Mouse (Mus musculus) forebrain, embryonic 11.5 days (tissue): ENCODE data around the gene Fndc7. TPM values are rescaled to one million over a fixed set of nuclear protein-coding genes. Genes with fewer than 3 reads are reported as not detected.

ENCODE experiments used
- ATAC-seq: fragments of 200-750 bp; cut with Nextera tagmentation; replicated peaks from 2 replicates; pipeline ENCODE4 v1.8.0; 2017; ENCODE audit warnings: moderate TSS enrichment; ENCODE audit not compliant: low FRiP score
- DNase-seq: peaks from one replicate; pipeline ENCODE4 v3.0.0-alpha.2; 2017; ENCODE audit warnings: low spot score
- H3K27ac ChIP-seq: fragments of 300-500 bp; sonication (generic); 2 replicates; pipeline ENCODE4 v1.5.1; 2014; ENCODE audit warnings: low read depth, low read length
- H3K27me3 ChIP-seq: fragments of 300-500 bp; sonication (generic); 2 replicates; pipeline ENCODE4 v1.6.1; 2014; ENCODE audit warnings: mild to moderate bottlenecking, low read length, mixed read lengths; ENCODE audit not compliant: control insufficient read depth, insufficient read depth
- H3K36me3 ChIP-seq: fragments of 300-500 bp; sonication (generic); 2 replicates; pipeline ENCODE4 v1.6.1; 2014; ENCODE audit warnings: mild to moderate bottlenecking, low read length, moderate library complexity, mixed read lengths; ENCODE audit not compliant: control insufficient read depth, insufficient read depth
- H3K4me1 ChIP-seq: fragments of 300-500 bp; sonication (generic); replicated peaks from 2 replicates; pipeline ENCODE4 v1.6.1; 2014; ENCODE audit warnings: low read length, mixed read lengths; ENCODE audit not compliant: control insufficient read depth, insufficient read depth
- H3K4me2 ChIP-seq: fragments of 300-500 bp; sonication (generic); 2 replicates; pipeline ENCODE4 v1.6.1; 2014; ENCODE audit warnings: low read depth, mild to moderate bottlenecking, low read length, moderate library complexity, mixed read lengths; ENCODE audit not compliant: severe bottlenecking
- H3K4me3 ChIP-seq: fragments of 300-500 bp; sonication (generic); 2 replicates; pipeline ENCODE4 v1.5.1; 2014; ENCODE audit warnings: low read depth, low read length
- H3K9ac ChIP-seq: fragments of 300-500 bp; sonication (generic); 2 replicates; pipeline ENCODE4 v1.6.1; 2014; ENCODE audit warnings: low read length
- H3K9me3 ChIP-seq: fragments of 300-500 bp; sonication (generic); 2 replicates; pipeline ENCODE4 v1.6.1; 2016; ENCODE audit warnings: low read length, mixed read lengths; ENCODE audit not compliant: control insufficient read depth
- WGBS: fragments of 180-500 bp; shearing (Covaris S2); extraction: QIAGEN DNeasy Blood & Tissue Kit; methylation state at CpG from one replicate; pipeline ENCODE4 v1.1.7; 2014; 5-methylcytosine and 5-hydroxymethylcytosine counted together
- polyA plus RNA-seq: library from polyadenylated mRNA; unstranded; fragments of >200 nt; fragmentation: Nextera tagmentation; extraction: Ambion mirVana; gene quantifications from 2 replicates; pipeline ENCODE4 v1.2.1, GENCODE M21; 2014

Fndc7 gene
- polyA plus RNA-seq, 1 experiment from 2014 or later = not detected

DNA sequence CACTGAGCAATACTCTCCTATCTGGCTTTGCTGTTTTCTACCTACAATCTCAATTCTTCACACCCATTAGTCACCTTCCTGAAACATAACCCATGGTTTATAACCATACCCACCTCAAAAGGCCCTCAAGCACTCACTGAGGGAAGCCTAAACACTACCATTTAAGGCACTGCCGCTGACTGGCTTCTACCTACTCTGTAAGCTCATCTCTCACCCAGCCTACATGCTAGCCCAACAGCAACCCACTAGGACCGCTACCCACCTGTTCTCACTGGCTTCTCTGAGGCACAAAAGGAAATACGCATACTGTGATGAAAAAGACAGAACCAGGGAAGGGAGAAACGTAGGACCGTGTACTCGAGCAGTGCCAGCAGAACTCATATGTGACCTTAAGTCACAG is 58.1 kb downstream of the Fndc7 start:
- Histone ChIP-seq H3K9me3 (no peaks in the 10 kb centered on the region), H3K27me3 (no peaks in the 10 kb centered on the region), H3K9ac (no peak overlapping the region), H3K4me2 (no peak overlapping the region), H3K4me3 (no peak overlapping the region), H3K36me3 (no peaks in the 10 kb centered on the region), H3K27ac (no peak overlapping the region), H3K4me1 (no peaks in the 10 kb centered on the region)
- no peak for DNase-seq
- no peak for ATAC-seq
- 94% methylated on average over 6 of the region's 6 CpGs for WGBS

DNA sequence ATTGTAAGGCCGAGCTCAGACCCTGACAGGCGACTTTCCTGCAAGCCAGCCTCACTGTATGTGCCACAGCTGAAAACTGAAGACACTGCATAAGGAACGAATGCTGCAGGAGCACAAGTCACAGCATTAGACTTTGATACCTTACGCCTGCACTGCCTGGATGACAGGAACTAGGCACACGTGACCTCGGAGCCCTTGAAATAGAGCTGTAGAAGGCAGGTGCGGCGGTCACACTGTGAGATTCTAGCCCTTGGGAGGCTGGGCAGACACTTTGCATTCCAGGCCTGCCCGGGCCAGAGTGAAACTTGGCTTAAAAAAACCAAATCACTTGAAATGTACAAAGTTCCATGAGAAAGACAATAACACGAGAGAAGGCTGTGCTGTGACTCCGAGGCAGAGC is 59.3 kb downstream of the Fndc7 start:
- H3K4me2 ChIP-seq = no peak overlapping the region
- no peak for DNase-seq
- H3K4me1 ChIP-seq = no peaks in the 10 kb centered on the region
- H3K27me3 ChIP-seq = no peaks in the 10 kb centered on the region
- no peak overlapping the region for H3K4me3 ChIP-seq
- H3K27ac ChIP-seq = no peak overlapping the region
- no peak for ATAC-seq
- H3K9me3 ChIP-seq = no peaks in the 10 kb centered on the region
- no peak overlapping the region for H3K9ac ChIP-seq
- no peaks in the 10 kb centered on the region for H3K36me3 ChIP-seq
- 89% methylated on average over 11 of the region's 11 CpGs for WGBS

DNA sequence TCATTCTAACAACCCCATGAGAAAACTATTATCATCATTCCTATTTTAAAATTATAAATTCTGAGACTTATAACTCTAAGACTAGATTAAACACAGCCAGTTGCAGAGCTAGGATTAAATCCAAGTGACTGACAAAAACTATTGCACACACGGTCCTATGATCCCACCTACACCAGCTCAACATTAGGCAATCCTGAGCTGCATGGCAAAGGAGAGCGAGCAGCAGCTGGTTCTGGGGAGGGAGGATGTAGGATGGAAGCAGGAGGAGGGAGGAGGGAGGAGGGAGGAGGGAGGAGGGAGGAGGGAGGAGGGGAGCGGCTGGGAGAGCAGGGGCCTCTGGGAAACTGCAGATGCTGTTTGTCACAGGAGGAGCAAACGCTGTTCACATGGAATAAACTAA is 74.2 kb downstream of the Fndc7 start:
- H3K27me3 ChIP-seq = no peaks in the 10 kb centered on the region
- no peaks in the 10 kb centered on the region; the same call in 1 of the 2 replicates for H3K36me3 ChIP-seq
- no peak overlapping the region for H3K9ac ChIP-seq
- H3K27ac ChIP-seq = no peak overlapping the region
- no peaks in the 10 kb centered on the region for H3K4me1 ChIP-seq
- ATAC-seq (no peak), DNase-seq (no peak)
- H3K4me2 ChIP-seq = no peak overlapping the region
- H3K9me3 ChIP-seq = no peaks in the 10 kb centered on the region
- 90% methylated on average over 4 of the region's 4 CpGs for WGBS
- H3K4me3 ChIP-seq = no peak overlapping the region

DNA sequence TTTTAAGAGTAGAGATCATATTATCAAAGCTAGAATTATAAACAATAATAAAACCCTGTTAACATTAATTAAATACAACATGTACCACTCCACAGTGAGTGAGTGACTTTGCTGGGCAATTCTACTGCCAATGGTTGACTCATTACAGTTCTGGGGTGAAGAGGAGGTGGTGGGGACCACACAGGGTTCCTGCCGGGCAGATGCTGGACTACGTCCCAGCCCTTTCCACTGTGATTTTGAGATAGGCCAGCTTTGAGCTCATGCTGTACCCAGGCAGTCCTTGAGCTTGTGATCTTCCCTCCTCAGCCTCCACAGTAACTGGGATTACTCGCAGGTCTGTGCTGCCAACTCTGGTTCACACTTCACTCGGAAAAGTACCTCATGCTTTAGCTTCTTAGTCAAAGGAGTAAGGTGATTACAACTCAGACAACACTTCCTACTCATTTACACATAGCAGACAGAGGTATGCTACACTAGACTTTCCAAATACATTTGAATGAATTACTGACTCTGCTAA is 79.0 kb downstream of the Fndc7 start:
- Histone ChIP-seq H3K9me3 (no peaks in the 10 kb centered on the region), H3K27me3 (no peaks in the 10 kb centered on the region), H3K36me3 (no peaks in the 10 kb centered on the region; the same call in 1 of the 2 replicates), H3K9ac (no peak overlapping the region), H3K4me1 (no peaks in the 10 kb centered on the region), H3K27ac (no peak overlapping the region), H3K4me3 (no peak overlapping the region), H3K4me2 (no peak overlapping the region)
- no peak for DNase-seq
- ATAC-seq = no peak
- 90% methylated on average over 4 of the region's 4 CpGs for WGBS

DNA sequence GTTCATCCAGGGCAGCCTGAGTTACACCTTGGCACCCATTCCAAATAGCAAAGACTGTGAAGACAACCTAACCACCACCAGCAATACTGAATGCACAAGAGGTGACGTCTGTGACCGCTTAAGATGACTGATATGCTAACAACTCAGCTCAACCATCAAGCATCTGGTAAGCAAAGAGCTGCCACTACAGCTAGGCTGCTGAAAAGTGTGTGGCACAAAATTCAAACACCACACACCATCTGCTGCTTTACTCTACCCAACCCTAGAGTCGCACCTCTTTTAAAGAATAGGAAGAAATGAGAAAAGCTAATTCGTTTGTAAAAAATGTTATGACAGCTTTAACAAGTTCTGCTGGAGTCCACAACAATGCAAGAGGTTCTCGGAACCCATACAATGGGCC is 84.2 kb downstream of the Fndc7 start:
- no peak overlapping the region for H3K27ac ChIP-seq
- no peaks in the 10 kb centered on the region; the same call in 1 of the 2 replicates for H3K36me3 ChIP-seq
- DNase-seq (no peak), ATAC-seq (no peak)
- H3K4me1 ChIP-seq = no peaks in the 10 kb centered on the region
- WGBS = 66% methylated on average over 5 of the region's 5 CpGs
- no peak overlapping the region for H3K4me3 ChIP-seq
- no peaks in the 10 kb centered on the region for H3K9me3 ChIP-seq
- no peak overlapping the region for H3K4me2 ChIP-seq
- no peak overlapping the region for H3K9ac ChIP-seq
- no peaks in the 10 kb centered on the region for H3K27me3 ChIP-seq

Other genes starting within 250 kb of the Fndc7 start
- gene Clcc1, start 236.1 kb downstream of the Fndc7 start, polyA plus RNA-seq = 64.7 and 73.9 TPM in 2 replicates
- 120 TPM in 2 replicates for gene Gpsm2, start 167.7 kb downstream of the Fndc7 start, polyA plus RNA-seq
- gene Aknad1, start 150.3 kb downstream of the Fndc7 start, polyA plus RNA-seq = not detected in 2 replicates
- 22.5 and 24.8 TPM in 2 replicates for gene Stxbp3, start 49.5 kb downstream of the Fndc7 start, polyA plus RNA-seq
- gene Prpf38b, start 21.7 kb upstream of the Fndc7 start, polyA plus RNA-seq = 66.0 and 71.4 TPM in 2 replicates
- 0.65 and 1.1 TPM in 2 replicates for gene Henmt1, start 49.9 kb upstream of the Fndc7 start, polyA plus RNA-seq
- gene Gm9857, start 50.4 kb upstream of the Fndc7 start, polyA plus RNA-seq = not detected in 2 replicates
- gene Fam102b, start 137.6 kb upstream of the Fndc7 start, polyA plus RNA-seq = 10.1 and 10.7 TPM in 2 replicates
- gene Slc25a54, start 190.5 kb upstream of the Fndc7 start, polyA plus RNA-seq = not detected in 2 replicates
- 25.2 and 25.3 TPM in 2 replicates for gene Slc25a24, start 233.1 kb upstream of the Fndc7 start, polyA plus RNA-seq